Mouse (Mus musculus) ES-E14 (cell line): ENCODE measurements around the gene Nceh1.

Source experiments
- CHD2 ChIP-seq: IDR thresholded peaks from 2 replicates; pipeline ENCODE4 v1.6.1; 2014; ENCODE audit warnings: mild to moderate bottlenecking, low read depth, low read length, inconsistent platforms
- HCFC1 ChIP-seq: IDR thresholded peaks from 2 replicates; pipeline ENCODE4 v1.6.1; 2012; ENCODE audit warnings: low read length, inconsistent platforms, borderline replicate concordance; ENCODE audit not compliant: insufficient read depth
- MAFK ChIP-seq: IDR thresholded peaks from 2 replicates; pipeline ENCODE4 v1.6.1; 2014; ENCODE audit warnings: mild to moderate bottlenecking, low read depth, low read length, inconsistent platforms; ENCODE audit not compliant: insufficient read depth
- ZNF384 ChIP-seq: IDR thresholded peaks from 2 replicates; pipeline ENCODE4 v1.6.1; 2012; ENCODE audit warnings: low read depth, low read length, inconsistent platforms

DNA sequence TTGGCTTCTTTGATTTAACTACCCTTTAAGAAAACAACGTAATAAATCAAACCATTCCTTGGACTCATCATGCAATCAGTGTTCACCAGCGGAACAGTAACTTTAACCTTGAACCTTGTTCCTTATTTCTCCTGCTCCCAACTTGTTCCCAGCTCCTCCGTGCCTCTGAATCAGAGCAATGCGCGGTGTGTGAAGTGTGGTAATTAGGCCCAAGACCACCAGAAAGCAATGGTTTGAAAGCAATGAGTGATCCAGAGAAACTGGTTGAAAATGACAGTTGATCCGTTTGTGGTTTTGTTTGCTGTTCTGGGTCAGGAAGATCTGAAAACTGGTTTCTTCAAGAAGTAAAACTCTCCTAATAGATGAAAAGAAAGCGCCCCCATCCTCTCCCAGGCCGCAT, 3.1 kb upstream of the Nceh1 start:
- TF ChIP-seq MAFK (no peak), HCFC1 (no peak), CHD2 (no peak), ZNF384 (no peak)
